ENCODE assay signal across 8 mouse cellular contexts in genomic region chr6:120916972-120917881, GRCm38 (mm10). TPM values are rescaled to one million over a fixed set of nuclear protein-coding genes. Genes with fewer than 3 reads are reported as not detected.
A peak's percentile ranks its signal among the peaks of the same experiment; 100 is the strongest.
DNase-seq lines count a peak whose midpoint lies in the region; ATAC-seq and TF ChIP-seq lines count a peak whose summit lies in the region.
"Not testable (repeated sequence)": the region's sequence is repeated elsewhere in the genome, so short reads cannot be mapped to it uniquely, and the experiment has no call there.

No protein-coding gene starts in this region.

- in situ Hi-C loops in ES-E14 (cut with MboI; ENCODE audit: low sequenced_read_pairs in 2 of 2, unreplicated experiment in 2 of 2): not testable (repeated sequence)

- H3K9ac ChIP-seq in ES-E14 (ENCODE audit: insufficient read depth, low read depth, low read length, poor library complexity, severe bottlenecking): 0 out of 2 replicates have a peak overlapping the region, but pooled peaks have one; percentile 40
- peak overlapping the region; percentile 71 for H3K9ac ChIP-seq in hindbrain, embryonic 12.5 days
- H3K9ac ChIP-seq in lung, embryonic 14.5 days: peak overlapping the region; percentile 55; the same call in 1 of the 2 replicates
- H3K9ac ChIP-seq in midbrain, embryonic 16.5 days (ENCODE audit: low read depth, low read length): peak overlapping the region; percentile 76
- H3K9ac ChIP-seq in stomach, postnatal 0 days (ENCODE audit: low read length): peak overlapping the region; percentile 66; the same call in 1 of the 2 replicates

- TF ChIP-seq CTCF in lung, embryonic 14.5 days (IDR thresholded peaks at IDR 0.05; ENCODE audit: low read depth); stomach, postnatal 0 days (IDR thresholded peaks at IDR 0.05; ENCODE audit: low read depth): not testable (repeated sequence)

- peaks cover 3 to 20% of the 10 kb centered on the region in 2 experiments; a peak in 3 of 4 replicates for H3K4me1 ChIP-seq in ES-E14 (ENCODE audit: control insufficient read depth in 2 of 2, insufficient read depth in 2 of 2, low read length in 2 of 2, poor library complexity in 1 of 2)
- H3K4me1 ChIP-seq in embryonic facial prominence, embryonic 10.5 days: peaks cover 28% of the 10 kb centered on the region
- H3K4me1 ChIP-seq in hindbrain, embryonic 12.5 days: peaks cover 12% of the 10 kb centered on the region; the same call in 1 of the 2 replicates
- H3K4me1 ChIP-seq in lung, embryonic 14.5 days (ENCODE audit: insufficient read depth); stomach, postnatal 0 days (replicated peaks; ENCODE audit: control insufficient read depth, insufficient read depth): not testable (repeated sequence)
- H3K4me1 ChIP-seq in midbrain, embryonic 16.5 days (ENCODE audit: control insufficient read depth, insufficient read depth, low read length): peaks cover 10% of the 10 kb centered on the region

- H3K27me3 ChIP-seq in embryonic facial prominence, embryonic 10.5 days (replicated peaks; ENCODE audit: low read depth, poor library complexity, severe bottlenecking): peaks cover 20% of the 10 kb centered on the region
- H3K27me3 ChIP-seq in hindbrain, embryonic 12.5 days: peaks cover 13% of the 10 kb centered on the region
- H3K27me3 ChIP-seq in lung, embryonic 14.5 days (ENCODE audit: insufficient read depth, low read length); midbrain, embryonic 16.5 days (ENCODE audit: control insufficient read depth, insufficient read depth, low read depth, low read length); stomach, postnatal 0 days (ENCODE audit: control insufficient read depth, insufficient read depth, low read length): not testable (repeated sequence)

- peak overlapping the region; percentile 98 for H3K4me2 ChIP-seq in hindbrain, embryonic 12.5 days (replicated peaks)
- peak overlapping the region; percentile 99 for H3K4me2 ChIP-seq in lung, embryonic 14.5 days
- peak overlapping the region; percentile 82 for H3K4me2 ChIP-seq in midbrain, embryonic 16.5 days (ENCODE audit: low read length)
- H3K4me2 ChIP-seq in stomach, postnatal 0 days (replicated peaks; ENCODE audit: low read depth): peak overlapping the region; percentile 97

- WGBS in embryonic facial prominence, embryonic 10.5 days: 23% methylated on average over 13 of the region's 14 CpGs
- 29% methylated on average over 11 of the region's 14 CpGs for WGBS in hindbrain, embryonic 12.5 days
- WGBS in lung, embryonic 14.5 days: 34% methylated on average over 8 of the region's 14 CpGs
- WGBS in midbrain, embryonic 16.5 days: 33% methylated on average over 10 of the region's 14 CpGs
- 23% methylated on average over 9 of the region's 14 CpGs for WGBS in stomach, postnatal 0 days

- not testable (repeated sequence) for H3K27ac ChIP-seq in ES-E14 (ENCODE audit: insufficient read depth, low read depth, low read length, poor library complexity, severe bottlenecking); hindbrain, embryonic 12.5 days; lung, embryonic 14.5 days (ENCODE audit: low read depth)
- peak overlapping the region; percentile 76 for H3K27ac ChIP-seq in embryonic facial prominence, embryonic 10.5 days (replicated peaks)
- peak overlapping the region; percentile 44; the same call in 1 of the 2 replicates for H3K27ac ChIP-seq in midbrain, embryonic 16.5 days (ENCODE audit: low read length)
- H3K27ac ChIP-seq in stomach, postnatal 0 days (replicated peaks): 0 out of 2 replicates have a peak overlapping the region, but pooled peaks have one; percentile 35

- not testable (repeated sequence) for H3K36me3 ChIP-seq in ES-E14 (ENCODE audit: control insufficient read depth, insufficient read depth, low read length, poor library complexity, severe bottlenecking); embryonic facial prominence, embryonic 10.5 days (replicated peaks); hindbrain, embryonic 12.5 days; lung, embryonic 14.5 days (ENCODE audit: insufficient read depth); midbrain, embryonic 16.5 days (ENCODE audit: control insufficient read depth, insufficient read depth, low read length); stomach, postnatal 0 days (ENCODE audit: control insufficient read depth, insufficient read depth, low read length)

- peak overlapping the region; percentile 87 to 99 for H3K4me3 ChIP-seq in ES-E14 (ENCODE audit: insufficient read depth in 1 of 2, low read depth in 1 of 2, low read length in 2 of 2, poor library complexity in 1 of 2, severe bottlenecking in 1 of 2)
- H3K4me3 ChIP-seq in embryonic facial prominence, embryonic 10.5 days: peak overlapping the region; percentile 83
- peak overlapping the region; percentile 69 for H3K4me3 ChIP-seq in hindbrain, embryonic 12.5 days
- H3K4me3 ChIP-seq in lung, embryonic 14.5 days (ENCODE audit: low read depth, low read length): peak overlapping the region; percentile 60
- H3K4me3 ChIP-seq in midbrain, embryonic 16.5 days (ENCODE audit: low read depth, low read length): peak overlapping the region; percentile 63
- peak overlapping the region; percentile 58 for H3K4me3 ChIP-seq in stomach, postnatal 0 days (ENCODE audit: low read depth, low read length)

- ATAC-seq in frontal cortex, adult (ENCODE audit: low TSS enrichment): peak; percentile 26; the same call in 1 of the 2 replicates
- peak; percentile 70 for ATAC-seq in hindbrain, embryonic 12.5 days (ENCODE audit: low FRiP score)
- ATAC-seq in lung, embryonic 14.5 days (ENCODE audit: insufficient read depth): peak; percentile 19
- not testable (repeated sequence) for ATAC-seq in midbrain, embryonic 16.5 days
- ATAC-seq in stomach, postnatal 0 days (ENCODE audit: low FRiP score, low TSS enrichment): peak; percentile 41

- not testable (repeated sequence) for TF ChIP-seq EP300 in stomach, postnatal 0 days (optimal IDR thresholded peaks at IDR 0.05)

- DNase-seq in ES-E14 (ENCODE audit: low read depth, low spot score); embryonic facial prominence, embryonic 10.5 days (ENCODE audit: low spot score); lung, embryonic 14.5 days: not testable (repeated sequence)
- DNase-seq in kidney, postnatal 25 days: peak; percentile 33 to 53
- peak; percentile 53 for DNase-seq in stomach, postnatal 0 days (ENCODE audit: low spot score)

- H3K9me3 ChIP-seq in ES-E14 (ENCODE audit: control insufficient read depth, insufficient read depth, low read depth, low read length); embryonic facial prominence, embryonic 10.5 days; hindbrain, embryonic 12.5 days (replicated peaks); lung, embryonic 14.5 days (ENCODE audit: low read depth, low read length); midbrain, embryonic 16.5 days (replicated peaks; ENCODE audit: control insufficient read depth, low read length, poor library complexity, severe bottlenecking); stomach, postnatal 0 days (ENCODE audit: control insufficient read depth, low read length): not testable (repeated sequence)

RNA-seq across cellular contexts. Expression of gene Bid, which starts 0.6 kb away (rescaled TPM):
- 20.0 and 27.0 TPM in 2 replicates for total RNA-seq in ES-E14 (2012; rRNA removed)
- 16.8 and 19.4 TPM in 2 replicates for polyA plus RNA-seq in embryonic facial prominence, embryonic 10.5 days (2016; fragmentation: Nextera tagmentation; extraction: Ambion mirVana)
- polyA plus RNA-seq in hindbrain, embryonic 12.5 days (2016; fragmentation: Nextera tagmentation; extraction: Ambion mirVana): 17.5 and 19.4 TPM in 2 replicates
- 18.1 and 22.1 TPM in 2 replicates for polyA plus RNA-seq in lung, embryonic 14.5 days (2014; fragmentation: Nextera tagmentation; extraction: Ambion mirVana)
- 49.3 and 51.5 TPM in 2 replicates for polyA plus RNA-seq in midbrain, embryonic 16.5 days (2015; fragmentation: Nextera tagmentation; extraction: Ambion mirVana)
- polyA plus RNA-seq in stomach, postnatal 0 days (2015; fragmentation: Nextera tagmentation; extraction: Ambion mirVana): 21.6 and 21.8 TPM in 2 replicates
